Mouse (Mus musculus) ES-E14 (cell line): ENCODE data around the gene Alx3.

ENCODE experiments used
- ZC3H11A ChIP-seq: IDR thresholded peaks from 2 replicates; pipeline ENCODE4 v1.6.1; 2012; ENCODE audit warnings: low read depth, mild to moderate bottlenecking, inconsistent platforms, low read length, borderline replicate concordance
- ZNF384 ChIP-seq: IDR thresholded peaks from 2 replicates; pipeline ENCODE4 v1.6.1; 2012; ENCODE audit warnings: low read depth, low read length, inconsistent platforms

DNA sequence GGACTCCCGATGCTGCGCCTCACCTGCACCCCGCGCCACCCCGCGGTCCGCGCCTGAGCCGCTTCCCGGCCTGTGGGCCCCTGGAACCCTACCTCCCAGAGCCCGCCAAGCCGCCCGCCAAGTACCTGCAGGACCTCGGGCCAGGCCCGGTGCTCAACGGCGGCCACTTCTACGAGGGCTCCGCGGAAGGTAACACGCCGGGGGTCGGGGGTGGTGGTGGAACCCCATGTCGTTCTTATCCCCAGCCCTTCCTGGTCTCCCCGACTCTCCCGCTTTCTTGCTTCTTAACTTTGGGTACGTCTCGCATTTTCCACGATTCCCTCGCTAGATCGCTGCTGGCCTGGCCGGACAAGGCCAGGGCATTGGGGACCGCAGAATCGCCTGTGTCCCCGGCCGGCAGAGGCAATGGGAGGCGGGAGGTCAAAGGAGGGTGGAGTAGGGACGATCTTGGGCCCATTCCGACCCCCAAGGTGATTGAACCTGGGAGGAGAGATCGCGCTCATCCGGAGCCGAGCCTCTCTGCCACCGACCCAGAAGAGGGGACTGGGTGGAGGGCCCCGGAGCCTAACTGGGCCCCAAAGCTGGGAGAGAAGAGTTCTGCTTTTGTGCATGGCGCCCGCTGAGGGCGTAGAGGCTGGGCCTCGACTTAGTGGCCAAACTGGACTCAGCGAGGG, 570 bp downstream of the Alx3 start:
- TF ChIP-seq ZC3H11A (no peak), ZNF384 (no peak)
